ENCODE assay signal across 12 mouse cellular contexts in the genomic region with DNA sequence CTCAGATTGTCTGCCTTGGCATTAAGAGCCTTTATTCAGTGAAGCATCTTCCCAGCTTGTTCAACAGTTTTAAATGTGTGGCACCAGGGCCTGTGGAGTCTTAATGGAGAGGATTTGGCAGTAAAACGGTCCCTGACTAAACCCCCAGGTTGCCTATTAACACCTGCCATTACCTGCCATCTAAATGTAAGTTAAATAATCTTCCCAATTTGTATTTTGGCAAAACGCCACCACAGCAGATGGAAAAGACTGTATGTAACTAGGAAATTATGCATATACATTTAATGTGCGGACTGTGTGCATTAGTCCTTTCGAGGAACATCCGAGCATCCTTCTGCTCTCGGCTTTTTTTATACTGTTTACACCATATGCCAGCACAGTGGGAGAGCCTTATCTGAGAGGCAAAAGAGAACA.
A peak's percentile ranks its signal among the peaks of the same experiment; 100 is the strongest.
DNase-seq lines count a peak whose midpoint lies in the region; ATAC-seq and TF ChIP-seq lines count a peak whose summit lies in the region.
"Had no signal": no experiment of that assay in that cellular context is flagged by ENCODE, and none has a peak within 500 bp of the region (broad histone marks: within the 10 kb centered on the region; RNA-seq: fewer than 3 reads in every experiment).

No protein-coding gene starts in this region.

- TF ChIP-seq POLR2A in cerebellum, adult 2 months (IDR thresholded peaks at IDR 0.05; ENCODE audit: borderline replicate concordance, insufficient read depth, low read length) = no peak

- no peak for TF ChIP-seq CTCF in cerebellum, adult 2 months (IDR thresholded peaks at IDR 0.05; ENCODE audit: borderline replicate concordance, insufficient read depth, low read depth, low read length)
- TF ChIP-seq CTCF in liver, postnatal 0 days (IDR thresholded peaks at IDR 0.05; ENCODE audit: low read depth) = no peak

- no peak overlapping the region for H3K4me2 ChIP-seq in hindbrain, embryonic 16.5 days (ENCODE audit: low read length)
- H3K4me2 ChIP-seq in liver, postnatal 0 days (ENCODE audit: low read depth, low read length) = no peak overlapping the region
- H3K4me2 ChIP-seq: heart, embryonic 12.5 days; intestine, embryonic 15.5 days; liver, embryonic 12.5 days had no signal

- no peaks in the 10 kb centered on the region for H3K36me3 ChIP-seq in hindbrain, embryonic 16.5 days (ENCODE audit: control insufficient read depth, insufficient read depth, low read length)
- H3K36me3 ChIP-seq in liver, postnatal 0 days (replicated peaks; ENCODE audit: insufficient read depth, low read length) = no peaks in the 10 kb centered on the region
- H3K36me3 ChIP-seq: heart, embryonic 12.5 days; intestine, embryonic 15.5 days; liver, embryonic 12.5 days had no signal

- peak; percentile 90 for ATAC-seq in hindbrain, embryonic 16.5 days
- no peak for ATAC-seq in liver, postnatal 0 days
- ATAC-seq: intestine, embryonic 15.5 days; liver, embryonic 12.5 days had no signal

- H3K9me3 ChIP-seq in hindbrain, embryonic 16.5 days (ENCODE audit: control insufficient read depth, low read length) = no peaks in the 10 kb centered on the region
- H3K9me3 ChIP-seq in liver, postnatal 0 days (ENCODE audit: low read length) = no peaks in the 10 kb centered on the region; the same call in 1 of the 2 replicates
- H3K9me3 ChIP-seq: heart, embryonic 12.5 days; intestine, embryonic 15.5 days; liver, embryonic 12.5 days had no signal

- peaks cover 6% of the 10 kb centered on the region; the same call in 1 of the 2 replicates for H3K4me1 ChIP-seq in cerebellum, adult 2 months (ENCODE audit: control insufficient read depth, insufficient read depth, low read length)
- no peaks in the 10 kb centered on the region for H3K4me1 ChIP-seq in hindbrain, embryonic 16.5 days (ENCODE audit: control insufficient read depth, insufficient read depth, low read depth, low read length)
- H3K4me1 ChIP-seq in liver, postnatal 0 days (ENCODE audit: insufficient read depth) = no peaks in the 10 kb centered on the region
- H3K4me1 ChIP-seq: heart, embryonic 12.5 days; intestine, embryonic 15.5 days; liver, embryonic 12.5 days had no signal

- no peaks in the 10 kb centered on the region for H3K27me3 ChIP-seq in cerebellum, adult 2 months (ENCODE audit: control insufficient read depth, insufficient read depth, low read length)
- H3K27me3 ChIP-seq in hindbrain, embryonic 16.5 days (replicated peaks; ENCODE audit: control insufficient read depth, insufficient read depth, low read length) = no peaks in the 10 kb centered on the region
- no peaks in the 10 kb centered on the region for H3K27me3 ChIP-seq in liver, postnatal 0 days (ENCODE audit: insufficient read depth, low read length)
- H3K27me3 ChIP-seq: heart, embryonic 12.5 days; intestine, embryonic 15.5 days; liver, embryonic 12.5 days had no signal

- DNase-seq in layer of hippocampus, adult 11-12 months (ENCODE audit: low spot score) = peak; percentile 36
- DNase-seq in layer of hippocampus, adult 9-10 months (ENCODE audit: low spot score) = no peak
- peak; percentile 56 to 86 for DNase-seq in cerebellum, adult 2 months
- peak; percentile 54 to 65 for DNase-seq in right cerebral cortex, adult 2 months (ENCODE audit: low spot score in 2 of 2)
- no peak for DNase-seq in heart, postnatal 36 days
- no peak for DNase-seq in liver, postnatal 0 days
- DNase-seq in MN1 (ENCODE audit: low spot score) = no peak
- DNase-seq: embryo, embryonic 11 days had no signal

- H3K4me3 ChIP-seq in cerebellum, adult 2 months (replicated peaks; ENCODE audit: insufficient read depth, low read depth, low read length) = no peak overlapping the region
- H3K4me3 ChIP-seq in hindbrain, embryonic 16.5 days (ENCODE audit: low read length) = no peak overlapping the region
- no peak overlapping the region for H3K4me3 ChIP-seq in liver, postnatal 0 days (ENCODE audit: low read depth, low read length)
- H3K4me3 ChIP-seq: heart, embryonic 12.5 days; intestine, embryonic 15.5 days; liver, embryonic 12.5 days had no signal

- H3K27ac ChIP-seq in cerebellum, adult 2 months (ENCODE audit: insufficient read depth, low read length) = no peak overlapping the region
- no peak overlapping the region for H3K27ac ChIP-seq in hindbrain, embryonic 16.5 days (ENCODE audit: low read depth, low read length)
- H3K27ac ChIP-seq in liver, postnatal 0 days (ENCODE audit: low read depth) = no peak overlapping the region
- H3K27ac ChIP-seq: intestine, embryonic 15.5 days; liver, embryonic 12.5 days had no signal

- intact Hi-C loops in heart, postnatal 36 days (cut with DNase I) = no loop called here

- 15% methylated on average over 6 of the region's 6 CpGs for WGBS in cerebellum, adult 2 months
- 55% methylated on average over 6 of the region's 6 CpGs for WGBS in hindbrain, embryonic 16.5 days
- 71% methylated on average over 6 of the region's 6 CpGs for WGBS in liver, postnatal 0 days (ENCODE audit: insufficient replicate concordance)

- TF ChIP-seq EP300 in liver, postnatal 0 days (IDR thresholded peaks at IDR 0.05; ENCODE audit: low read depth) = no peak

- H3K9ac ChIP-seq in hindbrain, embryonic 16.5 days (ENCODE audit: low read depth, low read length) = no peak overlapping the region
- no peak overlapping the region for H3K9ac ChIP-seq in liver, postnatal 0 days (replicated peaks)
- H3K9ac ChIP-seq: heart, embryonic 12.5 days; intestine, embryonic 15.5 days; liver, embryonic 12.5 days had no signal

Comparison
In these comparisons a context has a peak if more than half of its experiments do, and no peak if none do; other contexts are left out.
1. DNase-seq: peak in layer of hippocampus, adult 11-12 months (single experiment), cerebellum, adult 2 months (2 of 2) and right cerebral cortex, adult 2 months (2 of 2); none in layer of hippocampus, adult 9-10 months (single experiment), heart, postnatal 36 days (0 of 2), liver, postnatal 0 days (single experiment) and MN1 (single experiment).